Mouse (Mus musculus) ES-E14 (cell line): Measurements from ENCODE around the gene Cep63. TPM values are rescaled to one million over a fixed set of nuclear protein-coding genes. Genes with fewer than 3 reads are reported as not detected.

Experiments used
- DNase-seq: peaks from one replicate; pipeline ENCODE4 v3.0.0-alpha.2; 2013; ENCODE audit warnings: low read depth, low spot score
- H3K27ac ChIP-seq: 2 replicates; pipeline ENCODE4 v1.5.1; 2012; ENCODE audit warnings: low read depth, mild to moderate bottlenecking, low read length, moderate library complexity, mixed read lengths; ENCODE audit not compliant: poor library complexity, insufficient read depth, severe bottlenecking
- H3K36me3 ChIP-seq: 2 replicates; pipeline ENCODE4 v1.6.1; 2012; ENCODE audit warnings: mild to moderate bottlenecking, low read length, moderate library complexity, mixed read lengths; ENCODE audit not compliant: control insufficient read depth, poor library complexity, insufficient read depth, severe bottlenecking
- H3K4me1 ChIP-seq, 2 experiments: fragments of 150-350 bp in 1 of 2; sonication (generic) in 1 of 2; 2 replicates each; pipeline ENCODE4 v1.6.1; 2012; ENCODE audit warnings: low read length in 2 of 2, mild to moderate bottlenecking in 1 of 2, mixed read lengths in 1 of 2; ENCODE audit not compliant: control insufficient read depth in 2 of 2, insufficient read depth in 2 of 2, poor library complexity in 1 of 2
- H3K4me3 ChIP-seq, 2 experiments: fragments of 150-350 bp in 1 of 2; sonication (generic) in 1 of 2; 2 replicates each; pipeline ENCODE4 v1.5.1; 2012; ENCODE audit warnings: low read length in 2 of 2, low read depth in 1 of 2, mild to moderate bottlenecking in 1 of 2, mixed read lengths in 1 of 2; ENCODE audit not compliant: insufficient read depth in 1 of 2, poor library complexity in 1 of 2, severe bottlenecking in 1 of 2
- H3K9ac ChIP-seq: 2 replicates; pipeline ENCODE4 v1.6.1; 2012; ENCODE audit warnings: low read depth, mild to moderate bottlenecking, low read length, mixed read lengths; ENCODE audit not compliant: poor library complexity, insufficient read depth, severe bottlenecking
- H3K9me3 ChIP-seq: fragments of 150-350 bp; sonication (generic); 2 replicates; pipeline ENCODE4 v1.6.1; 2012; ENCODE audit warnings: low read depth, mild to moderate bottlenecking, low read length; ENCODE audit not compliant: control insufficient read depth, insufficient read depth
- CHD2 ChIP-seq: IDR thresholded peaks from 2 replicates; pipeline ENCODE4 v1.6.1; 2014; ENCODE audit warnings: mild to moderate bottlenecking, low read depth, low read length, inconsistent platforms
- HCFC1 ChIP-seq: IDR thresholded peaks from 2 replicates; pipeline ENCODE4 v1.6.1; 2012; ENCODE audit warnings: low read length, inconsistent platforms, borderline replicate concordance; ENCODE audit not compliant: insufficient read depth
- MAFK ChIP-seq: IDR thresholded peaks from 2 replicates; pipeline ENCODE4 v1.6.1; 2014; ENCODE audit warnings: mild to moderate bottlenecking, low read depth, low read length, inconsistent platforms; ENCODE audit not compliant: insufficient read depth
- ZC3H11A ChIP-seq: IDR thresholded peaks from 2 replicates; pipeline ENCODE4 v1.6.1; 2012; ENCODE audit warnings: low read depth, mild to moderate bottlenecking, inconsistent platforms, low read length, borderline replicate concordance
- ZNF384 ChIP-seq: IDR thresholded peaks from 2 replicates; pipeline ENCODE4 v1.6.1; 2012; ENCODE audit warnings: low read depth, low read length, inconsistent platforms
- in situ Hi-C, 2 experiments: fragments of 600-800 bp; cut with MboI; formaldehyde crosslinking; loops; one replicate each; pipeline ENCODE4 v1.15.1; 2025; ENCODE audit warnings: low sequenced_read_pairs in 2 of 2, inconsistent platforms in 1 of 2; ENCODE audit not compliant: unreplicated experiment in 2 of 2
- total RNA-seq: library from RNA; depleted of rRNA; stranded (reverse); fragments of 300-350 nt; gene quantifications from 2 replicates; pipeline ENCODE4 v1.2.3, GENCODE M21; 2012; rRNA removed

Gene Cep63
- total RNA-seq, 1 experiment = 26.1 TPM

DNA sequence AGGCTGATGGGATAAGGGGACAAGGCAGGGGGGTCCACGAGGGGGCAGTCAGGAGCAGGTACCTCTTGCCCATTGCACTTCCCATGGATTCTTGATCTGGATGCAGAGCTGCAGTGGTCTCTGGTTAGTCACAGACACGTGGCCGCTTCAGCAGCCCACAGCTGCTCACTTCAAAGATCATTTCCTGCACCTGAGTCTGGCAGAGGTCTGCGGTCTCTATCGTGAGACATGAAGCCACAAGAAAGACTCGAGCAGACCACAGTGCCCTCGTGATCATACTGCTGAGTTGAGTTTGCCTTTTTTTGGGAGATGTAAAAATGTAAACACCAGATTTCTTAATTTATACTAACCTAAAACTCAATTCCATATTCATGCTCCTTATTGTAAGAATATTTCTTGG lies 86.6 kb downstream of the Cep63 start:
- no peak for TF ChIP-seq ZC3H11A
- no peak for TF ChIP-seq MAFK
- TF ChIP-seq HCFC1 = no peak
- TF ChIP-seq CHD2 = no peak
- Histone ChIP-seq H3K9ac (no peak overlapping the region), H3K36me3 (no peaks in the 10 kb centered on the region), H3K4me1 (no peaks in the 10 kb centered on the region), H3K9me3 (no peaks in the 10 kb centered on the region), H3K4me3 (no peak overlapping the region), H3K27ac (no peak overlapping the region)
- no peak for DNase-seq
- in situ Hi-C loops = no loop called here

DNA sequence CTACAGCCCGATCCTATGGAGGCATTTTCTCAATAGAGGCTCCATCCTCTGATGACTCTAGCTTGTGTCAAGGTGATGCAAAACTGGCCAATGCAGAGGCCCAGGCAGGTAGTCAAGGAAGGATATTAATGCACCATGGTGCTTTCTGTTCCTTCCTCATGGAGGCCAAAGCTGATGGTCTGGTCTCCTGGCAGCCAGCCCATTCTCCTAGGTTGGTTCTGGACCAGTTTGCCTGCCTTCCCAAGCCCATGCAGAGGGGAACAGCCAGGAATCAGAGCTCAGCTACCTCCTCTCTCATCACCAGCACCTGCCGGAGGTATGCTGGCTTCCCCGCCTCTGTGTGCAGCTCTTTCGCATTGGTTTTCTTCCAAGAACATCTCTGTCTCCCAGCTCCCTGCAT lies 89.4 kb downstream of the Cep63 start:
- no peak for DNase-seq
- in situ Hi-C loops = no loop called here

More for the DNA sequence above, 89.4 kb downstream of the Cep63 start:
- Histone ChIP-seq H3K9ac (no peak overlapping the region), H3K36me3 (no peaks in the 10 kb centered on the region), H3K4me1 (no peaks in the 10 kb centered on the region), H3K27ac (no peak overlapping the region), H3K9me3 (no peaks in the 10 kb centered on the region), H3K4me3 (no peak overlapping the region)
- TF ChIP-seq ZNF384 = no peak
- no peak for TF ChIP-seq MAFK
- TF ChIP-seq HCFC1 = no peak
- TF ChIP-seq ZC3H11A = no peak
- TF ChIP-seq CHD2 = no peak

Other genes starting within 250 kb of the Cep63 start
- gene Ky, start 120.8 kb downstream of the Cep63 start, total RNA-seq = 0.04 and 0.11 TPM in 2 replicates
- gene Anapc13, start 238 bp downstream of the Cep63 start, total RNA-seq = 83.8 and 103 TPM in 2 replicates
- gene Amotl2, start 90.1 kb upstream of the Cep63 start, total RNA-seq = 103 and 161 TPM in 2 replicates
- gene Ryk, start 208.4 kb upstream of the Cep63 start, total RNA-seq = 72.0 and 72.3 TPM in 2 replicates